Mouse (Mus musculus): Measurements from ENCODE around the gene Rhbdl1.

- TF ChIP-seq POLR2A (IDR thresholded peaks at IDR 0.05; ENCODE audit: low read depth, low read length), result no peak
- TF ChIP-seq CTCF (IDR thresholded peaks at IDR 0.05; ENCODE audit: borderline replicate concordance, insufficient read depth, low read length), result no peak
Measured at GRCm38 (mm10) chr17:25877025-25877424, 39.9 kb upstream of the Rhbdl1 start.
